Mouse (Mus musculus): ENCODE data around the gene Sdk1.

- no peak for TF ChIP-seq POLR2AphosphoS2 (IDR thresholded peaks at IDR 0.05; ENCODE audit: low read length)
- TF ChIP-seq CTCF (IDR thresholded peaks at IDR 0.05 in 2 of 3, conservative IDR thresholded peaks at IDR 0.05 in 1 of 3; ENCODE audit: control insufficient read depth in 1 of 3, insufficient read depth in 1 of 3, low read depth in 2 of 3, low read length in 3 of 3, poor library complexity in 1 of 3, severe bottlenecking in 1 of 3), result no peak
- TF ChIP-seq NRF1 (IDR thresholded peaks at IDR 0.05; ENCODE audit: insufficient read depth, low read depth, low read length, poor library complexity, severe bottlenecking), result no peak
- no peak for TF ChIP-seq RCOR1 (IDR thresholded peaks at IDR 0.05; ENCODE audit: low read depth, low read length)
- no peak for TF ChIP-seq ELF1 (IDR thresholded peaks at IDR 0.05; ENCODE audit: low read depth, low read length)
- TF ChIP-seq EP300 (IDR thresholded peaks at IDR 0.05; ENCODE audit: low read depth in 1 of 2, low read length in 2 of 2), result no peak
- no peak for TF ChIP-seq MYB (IDR thresholded peaks at IDR 0.05; ENCODE audit: low read depth, low read length)
- TF ChIP-seq ZC3H11A (IDR thresholded peaks at IDR 0.05; ENCODE audit: low read depth, low read length), result no peak
- TF ChIP-seq TAL1 (IDR thresholded peaks at IDR 0.05; ENCODE audit: low read length), result no peak
- TF ChIP-seq POLR2A (IDR thresholded peaks at IDR 0.05; ENCODE audit: control insufficient read depth in 1 of 2, insufficient read depth in 1 of 2, low read depth in 1 of 2, low read length in 2 of 2, poor library complexity in 1 of 2), result no peak
Measured at GRCm38 (mm10) chr5:141468821-141469220, 227.5 kb downstream of the Sdk1 start.

All from MEL (cell line).